Mouse (Mus musculus) heart, postnatal 4 days (tissue): ENCODE data around the gene Vcpkmt. TPM values are rescaled to one million over a fixed set of nuclear protein-coding genes. Genes with fewer than 3 reads are reported as not detected.
"Not testable (repeated sequence)": the region's sequence is repeated elsewhere in the genome, so short reads cannot be mapped to it uniquely, and the experiment has no call there.

ENCODE experiments used
- DNase-seq: peaks from one replicate; pipeline ENCODE4 v3.0.0; 2021
- total RNA-seq, 2 experiments: library from RNA; stranded (reverse); gene quantifications; 2 replicates each; pipeline ENCODE4 v1.2.3; 2021

Gene Vcpkmt
- total RNA-seq: 1 to 10 TPM; 6.3 to 6.9 TPM

- DNase-seq: peak; percentile 90
Measured at GRCm38 (mm10) chr12:69582613-69583269, at the start of gene Vcpkmt. Gene Vcpkmt, minus strand, starts transcription at chr12:69583028.

GRCm38 (mm10) chr12:69618590-69618989 lies 35.8 kb upstream of the Vcpkmt start:
- not testable (repeated sequence) for DNase-seq

- no peak for DNase-seq
Measured at GRCm38 (mm10) chr12:69604367-69604766, 21.5 kb upstream of the Vcpkmt start.

- DNase-seq: no peak
Measured at GRCm38 (mm10) chr12:69597446-69597845, 14.6 kb upstream of the Vcpkmt start.

GRCm38 (mm10) chr12:69593130-69593529 lies 10.3 kb upstream of the Vcpkmt start:
- DNase-seq: no peak

- no peak for DNase-seq
Measured at GRCm38 (mm10) chr12:69583270-69583629, 422 bp upstream of the Vcpkmt start.

GRCm38 (mm10) chr12:69582216-69582612 lies 614 bp downstream of the Vcpkmt start:
- DNase-seq: no peak

GRCm38 (mm10) chr12:69579623-69580022 lies 3.2 kb downstream of the Vcpkmt start:
- DNase-seq: no peak

GRCm38 (mm10) chr12:69576120-69576627 lies 6.7 kb downstream of the Vcpkmt start:
- DNase-seq: no peak

GRCm38 (mm10) chr12:69573916-69574881 lies 8.6 kb downstream of the Vcpkmt start:
- DNase-seq: peak; percentile 88

GRCm38 (mm10) chr12:69573271-69573670 lies 9.6 kb downstream of the Vcpkmt start:
- no peak for DNase-seq

GRCm38 (mm10) chr12:69569926-69570325 lies 12.9 kb downstream of the Vcpkmt start:
- DNase-seq: no peak

- no peak for DNase-seq
Measured at GRCm38 (mm10) chr12:69568266-69568665, 14.6 kb downstream of the Vcpkmt start.

- DNase-seq: not testable (repeated sequence)
Measured at GRCm38 (mm10) chr12:69561006-69561405, 21.8 kb downstream of the Vcpkmt start.

GRCm38 (mm10) chr12:69556221-69556861 lies 26.5 kb downstream of the Vcpkmt start:
- DNase-seq: no peak

GRCm38 (mm10) chr12:69545456-69546178 lies 37.2 kb downstream of the Vcpkmt start:
- DNase-seq: no peak

GRCm38 (mm10) chr12:69544994-69545393 lies 37.8 kb downstream of the Vcpkmt start:
- no peak for DNase-seq

GRCm38 (mm10) chr12:69544562-69544961 lies 38.3 kb downstream of the Vcpkmt start:
- DNase-seq: no peak

GRCm38 (mm10) chr12:69542376-69542775 lies 40.5 kb downstream of the Vcpkmt start:
- DNase-seq: no peak

- peak; percentile 33 for DNase-seq
Measured at GRCm38 (mm10) chr12:69541663-69542062, 41.2 kb downstream of the Vcpkmt start.

- DNase-seq: peak; percentile 23
Measured at GRCm38 (mm10) chr12:69539353-69539752, 43.5 kb downstream of the Vcpkmt start.

GRCm38 (mm10) chr12:69538362-69538950 lies 44.4 kb downstream of the Vcpkmt start:
- no peak for DNase-seq
